Mouse (Mus musculus) MEL (cell line): ENCODE data around the gene Cbs. TPM values are rescaled to one million over a fixed set of nuclear protein-coding genes. Genes with fewer than 3 reads are reported as not detected.

ENCODE experiments used
- DNase-seq: peaks from one replicate; pipeline ENCODE4 v3.0.0; 2011; ENCODE audit warnings: low read depth, low spot score
- H3K27ac ChIP-seq: 2 replicates; pipeline ENCODE4 v1.5.1; 2012; ENCODE audit warnings: low read depth, mild to moderate bottlenecking, control low read depth, low read length, moderate library complexity; ENCODE audit not compliant: control insufficient read depth
- H3K27me3 ChIP-seq, 2 experiments: fragments of 150-350 bp in 1 of 2; sonication (generic) in 1 of 2; 2 replicates each; pipeline ENCODE4 v1.6.1; 2012; ENCODE audit warnings: low read length in 2 of 2, mild to moderate bottlenecking in 2 of 2, improper control_type of control experiment in 1 of 2, moderate library complexity in 1 of 2; ENCODE audit not compliant: insufficient read depth in 2 of 2, control insufficient read depth in 1 of 2
- H3K36me3 ChIP-seq, 2 experiments: 2 replicates each; pipeline ENCODE4 v1.6.1; 2012 to 2014; ENCODE audit warnings: low read length in 2 of 2, improper control_type of control experiment in 1 of 2, inconsistent platforms in 1 of 2, mild to moderate bottlenecking in 1 of 2; ENCODE audit not compliant: insufficient read depth in 2 of 2, control insufficient read depth in 1 of 2
- H3K4me1 ChIP-seq, 2 experiments: fragments of 150-350 bp in 1 of 2; sonication (generic) in 1 of 2; 2 replicates each; pipeline ENCODE4 v1.6.1; 2012; ENCODE audit warnings: low read length in 2 of 2, improper control_type of control experiment in 1 of 2, mild to moderate bottlenecking in 1 of 2; ENCODE audit not compliant: insufficient read depth in 2 of 2, control insufficient read depth in 1 of 2
- H3K4me3 ChIP-seq, 2 experiments: fragments of 150-350 bp in 1 of 2; sonication (generic) in 1 of 2; 2 replicates each; pipeline ENCODE4 v1.5.1; 2012; ENCODE audit warnings: low read depth in 2 of 2, low read length in 2 of 2, mild to moderate bottlenecking in 2 of 2, moderate library complexity in 2 of 2, control low read depth in 1 of 2, improper control_type of control experiment in 1 of 2; ENCODE audit not compliant: control insufficient read depth in 1 of 2, insufficient read depth in 1 of 2
- H3K79me2 ChIP-seq: 2 replicates; pipeline ENCODE4 v1.6.1; 2012; ENCODE audit warnings: mild to moderate bottlenecking, low read length, moderate library complexity; ENCODE audit not compliant: control insufficient read depth, poor library complexity, insufficient read depth
- H3K9ac ChIP-seq: 2 replicates; pipeline ENCODE4 v1.6.1; 2012; ENCODE audit warnings: low read depth, mild to moderate bottlenecking, control low read depth, low read length, moderate library complexity; ENCODE audit not compliant: control insufficient read depth, poor library complexity, severe bottlenecking
- H3K9me3 ChIP-seq: fragments of 150-350 bp; sonication (generic); replicated peaks from 2 replicates; pipeline ENCODE4 v1.6.1; 2012; ENCODE audit warnings: mild to moderate bottlenecking, low read length, improper control_type of control experiment, moderate library complexity; ENCODE audit not compliant: insufficient read depth
- BHLHE40 ChIP-seq: IDR thresholded peaks from 2 replicates; pipeline ENCODE4 v1.6.1; 2012; ENCODE audit warnings: low read depth, mild to moderate bottlenecking, inconsistent platforms, low read length, improper control_type of control experiment, borderline replicate concordance
- CHD1 ChIP-seq: IDR thresholded peaks from 2 replicates; pipeline ENCODE4 v1.6.1; 2012; ENCODE audit warnings: low read depth, mild to moderate bottlenecking, inconsistent platforms, low read length, improper control_type of control experiment
- CTCF ChIP-seq, 3 experiments: IDR thresholded peaks in 2 of 3; conservative IDR thresholded peaks in 1 of 3; 2 replicates each; pipeline ENCODE4 v1.5.1; 2011 to 2012; ENCODE audit warnings: low read length in 3 of 3, low read depth in 2 of 3, mild to moderate bottlenecking in 2 of 3, improper control_type of control experiment in 1 of 3, inconsistent platforms in 1 of 3, mixed read lengths in 1 of 3, moderate library complexity in 1 of 3; ENCODE audit not compliant: control insufficient read depth in 1 of 3, insufficient read depth in 1 of 3, poor library complexity in 1 of 3, severe bottlenecking in 1 of 3
- ELF1 ChIP-seq: IDR thresholded peaks from 2 replicates; pipeline ENCODE4 v1.6.1; 2014; ENCODE audit warnings: low read depth, mild to moderate bottlenecking, inconsistent platforms, low read length, improper control_type of control experiment, moderate library complexity
- EP300 ChIP-seq, 2 experiments: IDR thresholded peaks; 2 replicates each; pipeline ENCODE4 v1.6.1; 2011; ENCODE audit warnings: improper control_type of control experiment in 2 of 2, low read length in 2 of 2, low read depth in 1 of 2, mild to moderate bottlenecking in 1 of 2
- GABPA ChIP-seq: IDR thresholded peaks from 2 replicates; pipeline ENCODE4 v1.6.1; 2012; ENCODE audit warnings: low read depth, mild to moderate bottlenecking, inconsistent platforms, low read length, improper control_type of control experiment, moderate library complexity
- HCFC1 ChIP-seq: IDR thresholded peaks from 2 replicates; pipeline ENCODE4 v1.6.1; 2012; ENCODE audit warnings: low read depth, mild to moderate bottlenecking, inconsistent platforms, low read length, improper control_type of control experiment, moderate library complexity
- JUND ChIP-seq: IDR thresholded peaks from 2 replicates; pipeline ENCODE4 v1.6.1; 2011; ENCODE audit warnings: low read depth, mild to moderate bottlenecking, improper control_type of control experiment, low read length
- KAT2A ChIP-seq: conservative IDR thresholded peaks from 2 replicates; pipeline ENCODE4 v1.6.1; 2012; ENCODE audit warnings: low read depth, low read length, improper control_type of control experiment, inconsistent platforms
- MAFK ChIP-seq: IDR thresholded peaks from 2 replicates; pipeline ENCODE4 v1.6.1; 2011; ENCODE audit warnings: low read depth, mild to moderate bottlenecking, low read length, improper control_type of control experiment, borderline replicate concordance
- MEF2A ChIP-seq: IDR thresholded peaks from 2 replicates; pipeline ENCODE4 v1.6.1; 2014; ENCODE audit warnings: low read depth, mild to moderate bottlenecking, inconsistent platforms, low read length, improper control_type of control experiment; ENCODE audit not compliant: poor library complexity, insufficient replicate concordance, severe bottlenecking; ENCODE audit errors: extremely low read depth
- MYB ChIP-seq: IDR thresholded peaks from 2 replicates; pipeline ENCODE4 v1.6.1; 2011; ENCODE audit warnings: mild to moderate bottlenecking, low read depth, low read length, improper control_type of control experiment
- MYC ChIP-seq: IDR thresholded peaks from 2 replicates; pipeline ENCODE4 v1.6.1; 2011; ENCODE audit warnings: low read depth, mild to moderate bottlenecking, low read length, improper control_type of control experiment, moderate library complexity
- NRF1 ChIP-seq: IDR thresholded peaks from 2 replicates; pipeline ENCODE4 v1.6.1; 2014; ENCODE audit warnings: low read depth, mild to moderate bottlenecking, inconsistent platforms, low read length, improper control_type of control experiment, moderate library complexity; ENCODE audit not compliant: poor library complexity, insufficient read depth, severe bottlenecking
- POLR2AphosphoS2 ChIP-seq: IDR thresholded peaks from 2 replicates; pipeline ENCODE4 v1.6.1; 2011; ENCODE audit warnings: low read length, improper control_type of control experiment
- RAD21 ChIP-seq: IDR thresholded peaks from 2 replicates; pipeline ENCODE4 v1.6.1; 2011; ENCODE audit warnings: mild to moderate bottlenecking, low read depth, low read length, improper control_type of control experiment
- SIN3A ChIP-seq: IDR thresholded peaks from 2 replicates; pipeline ENCODE4 v1.6.1; 2012; ENCODE audit warnings: low read length, improper control_type of control experiment, inconsistent platforms
- TBP ChIP-seq: IDR thresholded peaks from 2 replicates; pipeline ENCODE4 v1.8.0; 2011; ENCODE audit warnings: low read depth, low read length, improper control_type of control experiment
- UBTF ChIP-seq: IDR thresholded peaks from 2 replicates; pipeline ENCODE4 v1.6.1; 2012; ENCODE audit warnings: low read depth, mild to moderate bottlenecking, inconsistent platforms, low read length, improper control_type of control experiment, moderate library complexity, borderline replicate concordance; ENCODE audit not compliant: insufficient read depth
- ZC3H11A ChIP-seq: IDR thresholded peaks from 2 replicates; pipeline ENCODE4 v1.6.1; 2012; ENCODE audit warnings: low read depth, mild to moderate bottlenecking, inconsistent platforms, low read length, improper control_type of control experiment
- ZNF384 ChIP-seq: IDR thresholded peaks from 2 replicates; pipeline ENCODE4 v1.6.1; 2012; ENCODE audit warnings: low read depth, mild to moderate bottlenecking, inconsistent platforms, low read length, improper control_type of control experiment
- polyA plus RNA-seq, 2 experiments: library from polyadenylated mRNA; stranded (reverse) in 1 of 2; unstranded in 1 of 2; fragments of >175 nt in 1 of 2; fragments of >200 nt in 1 of 2; gene quantifications; 2 replicates each; pipeline versions ENCODE4 v1.2.1 to v1.2.4; 2012; ENCODE audit warnings: low replicate concordance in 2 of 2, low read depth in 1 of 2; ENCODE audit not compliant: insufficient read length in 2 of 2, insufficient read depth in 1 of 2, missing spikeins in 1 of 2
- total RNA-seq: library from RNA; depleted of rRNA; stranded (reverse); fragments of 300-350 nt; gene quantifications from 2 replicates; pipeline ENCODE4 v1.2.3, GENCODE M21; 2012

Cbs gene
- total and polyA plus RNA-seq, 3 experiments: 13.7 to 16.8 TPM; not detected in 1

DNA sequence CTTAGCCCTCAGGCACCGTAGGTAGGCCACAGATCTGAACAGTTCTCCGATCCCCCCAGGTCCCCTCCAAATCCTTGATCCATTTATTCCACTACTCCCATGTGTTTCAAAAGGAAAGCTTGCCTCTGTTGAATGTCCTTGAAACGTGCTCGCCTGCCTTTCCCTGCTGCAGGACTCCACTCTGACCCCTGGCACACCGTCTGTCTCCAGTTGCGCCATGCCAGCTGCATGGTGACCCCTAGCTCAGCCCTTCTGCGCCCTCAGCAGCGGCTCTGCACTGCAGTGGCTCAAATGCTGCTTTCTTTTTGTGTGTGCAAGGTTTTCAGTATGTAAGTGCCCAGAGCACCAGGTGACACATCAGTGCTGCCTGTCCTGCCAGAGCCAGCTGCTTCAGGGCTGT is 38.4 kb downstream of the Cbs start (continued):
- TF ChIP-seq CTCF (IDR thresholded peaks at IDR 0.05 in 2 of 3, conservative IDR thresholded peaks at IDR 0.05 in 1 of 3; ENCODE audit: control insufficient read depth in 1 of 3, insufficient read depth in 1 of 3, low read depth in 2 of 3, low read length in 3 of 3, poor library complexity in 1 of 3, severe bottlenecking in 1 of 3) (no peak), UBTF (no peak), GABPA (no peak), MAFK (no peak)

DNA sequence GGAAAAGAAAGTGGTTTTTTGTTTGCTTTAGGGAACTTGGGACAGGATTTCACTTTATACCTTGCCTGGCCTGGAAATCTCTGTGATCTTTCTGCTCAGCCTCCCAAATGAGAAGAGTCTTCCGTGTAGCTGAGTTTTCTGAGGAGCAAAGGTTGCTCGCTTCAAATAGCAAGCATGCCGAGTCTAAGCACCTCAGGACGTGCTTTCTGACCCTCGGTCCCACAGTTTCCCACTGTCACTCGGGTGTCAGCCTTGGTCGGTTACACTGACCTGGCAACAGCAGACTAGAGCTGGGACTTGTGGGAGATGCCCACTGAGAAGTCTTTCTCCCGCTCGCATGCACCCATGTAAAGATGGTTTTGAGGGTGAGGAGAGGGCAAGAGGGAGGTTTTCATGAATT is 39.1 kb downstream of the Cbs start:
- DNase-seq: no peak
- H3K4me1 ChIP-seq: no peaks in the 10 kb centered on the region
- H3K27me3 ChIP-seq: no peaks in the 10 kb centered on the region
- H3K4me3 ChIP-seq: no peak overlapping the region
- no peaks in the 10 kb centered on the region for H3K36me3 ChIP-seq
- TF ChIP-seq MYB: no peak
- no peak for TF ChIP-seq SIN3A
- TF ChIP-seq MEF2A: no peak
- TF ChIP-seq ELF1: no peak
- TF ChIP-seq, all 39 proteins: peak for 0
- Histone ChIP-seq H3K9ac (no peak overlapping the region), H3K27ac (no peak overlapping the region), H3K79me2 (no peaks in the 10 kb centered on the region), H3K9me3 (no peaks in the 10 kb centered on the region)

DNA sequence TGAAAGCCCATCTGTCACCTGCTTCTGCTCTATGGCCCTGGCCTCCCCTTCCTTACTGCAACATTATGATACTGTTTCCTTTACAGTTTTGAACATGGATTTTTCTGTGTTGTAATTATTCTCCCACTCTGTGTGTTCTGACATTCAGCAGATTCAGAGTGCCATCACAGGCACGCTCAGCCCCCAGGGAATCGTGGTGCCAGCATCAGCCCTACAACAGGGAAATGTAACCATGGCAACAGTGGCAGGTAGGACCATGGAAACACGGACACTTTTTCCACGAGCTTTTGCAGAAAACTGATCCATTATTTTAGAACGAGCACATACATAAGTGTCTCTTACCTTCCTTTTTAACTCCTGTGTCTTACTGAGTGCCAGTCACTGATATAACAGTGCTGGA is 42.0 kb downstream of the Cbs start:
- Histone ChIP-seq H3K9me3 (no peaks in the 10 kb centered on the region), H3K4me1 (no peaks in the 10 kb centered on the region), H3K79me2 (no peaks in the 10 kb centered on the region), H3K9ac (no peak overlapping the region), H3K4me3 (no peak overlapping the region), H3K27me3 (no peaks in the 10 kb centered on the region), H3K27ac (no peak overlapping the region), H3K36me3 (no peaks in the 10 kb centered on the region)
- DNase-seq: no peak
- TF ChIP-seq CTCF (IDR thresholded peaks at IDR 0.05 in 2 of 3, conservative IDR thresholded peaks at IDR 0.05 in 1 of 3; ENCODE audit: control insufficient read depth in 1 of 3, insufficient read depth in 1 of 3, low read depth in 2 of 3, low read length in 3 of 3, poor library complexity in 1 of 3, severe bottlenecking in 1 of 3) (no peak), RAD21 (no peak), MAFK (no peak), BHLHE40 (no peak), TBP (no peak), EP300 (IDR thresholded peaks at IDR 0.05; ENCODE audit: low read depth in 1 of 2, low read length in 2 of 2) (no peak), ZC3H11A (no peak), HCFC1 (no peak), POLR2AphosphoS2 (no peak), CHD1 (no peak), MYC (no peak), KAT2A (no peak), JUND (no peak), NRF1 (no peak), ZNF384 (no peak)
